In genomic region chr13:95032973-95033372, GRCm38 (mm10) we compare ENCODE assay signal across 15 mouse cellular contexts. TPM values are rescaled to one million over a fixed set of nuclear protein-coding genes. Genes with fewer than 3 reads are reported as not detected.
A peak's percentile ranks its signal among the peaks of the same experiment; 100 is the strongest.
DNase-seq lines count a peak whose midpoint lies in the region; ATAC-seq and TF ChIP-seq lines count a peak whose summit lies in the region.
"Had no signal": no experiment of that assay in that cellular context is flagged by ENCODE, and none has a peak within 500 bp of the region (broad histone marks: within the 10 kb centered on the region; RNA-seq: fewer than 3 reads in every experiment).

No protein-coding gene starts in this region.

- DNase-seq in left cerebral cortex, adult 2 months (ENCODE audit: extremely low spot score in 1 of 2, low spot score in 2 of 2) = no peak
- no peak for DNase-seq in left cerebral cortex, postnatal 36 days (ENCODE audit: low spot score in 2 of 2)
- DNase-seq in urinary bladder, postnatal 4 days (ENCODE audit: low spot score in 2 of 2) = no peak
- no peak for DNase-seq in cerebellum, postnatal 10 days
- DNase-seq: B cell, adult 2 months; cerebellum, adult 9-11 months; kidney, adult 9 months; lung, postnatal 14 days; right cerebral cortex, postnatal 14 days had no signal

- no peaks in the 10 kb centered on the region for H3K9me3 ChIP-seq in heart, embryonic 15.5 days (replicated peaks)
- peaks cover 7% of the 10 kb centered on the region; the same call in 1 of the 2 replicates for H3K9me3 ChIP-seq in heart, embryonic 12.5 days (replicated peaks)
- peaks cover 42% of the 10 kb centered on the region for H3K9me3 ChIP-seq in megakaryocyte, embryonic 14.5 days
- H3K9me3 ChIP-seq: embryonic facial prominence, embryonic 13.5 days; forebrain, embryonic 12.5 days had no signal

- TF ChIP-seq CTCF in left cerebral cortex, adult 2 months (IDR thresholded peaks at IDR 0.05) = no peak
- no peak for TF ChIP-seq CTCF in bone marrow macrophage, adult 2 months (IDR thresholded peaks at IDR 0.05; ENCODE audit: low read depth, low read length)

- no peaks in the 10 kb centered on the region for H3K4me1 ChIP-seq in heart, embryonic 15.5 days (replicated peaks)
- H3K4me1 ChIP-seq in heart, embryonic 12.5 days (replicated peaks) = 0 out of 2 replicates have a peak, but pooled peaks cover 6% of the 10 kb centered on the region
- peaks cover 39% of the 10 kb centered on the region for H3K4me1 ChIP-seq in bone marrow macrophage, adult 2 months (ENCODE audit: control insufficient read depth, insufficient read depth, low read length)
- peaks cover 8% of the 10 kb centered on the region; the same call in 1 of the 2 replicates for H3K4me1 ChIP-seq in megakaryocyte, embryonic 14.5 days
- H3K4me1 ChIP-seq: embryonic facial prominence, embryonic 13.5 days had no signal

- H3K4me2 ChIP-seq in heart, embryonic 15.5 days = 0 out of 2 replicates have a peak overlapping the region, but pooled peaks have one; percentile 10
- H3K4me2 ChIP-seq in heart, embryonic 12.5 days = no peak overlapping the region
- H3K4me2 ChIP-seq: embryonic facial prominence, embryonic 13.5 days; forebrain, embryonic 12.5 days had no signal

- 59% methylated on average over 6 of the region's 6 CpGs for WGBS in heart, embryonic 15.5 days
- WGBS in heart, embryonic 12.5 days = 64% methylated on average over 6 of the region's 6 CpGs

- no peak overlapping the region for H3K27ac ChIP-seq in heart, embryonic 15.5 days
- H3K27ac ChIP-seq in heart, embryonic 12.5 days (ENCODE audit: poor library complexity, severe bottlenecking) = no peak overlapping the region
- peak overlapping the region; percentile 87; the same call in 1 of the 2 replicates for H3K27ac ChIP-seq in left cerebral cortex, adult 2 months
- peak overlapping the region; percentile 76 for H3K27ac ChIP-seq in bone marrow macrophage, adult 2 months (ENCODE audit: insufficient read depth, low read depth, low read length)
- H3K27ac ChIP-seq: embryonic facial prominence, embryonic 13.5 days; forebrain, embryonic 12.5 days had no signal

- no peaks in the 10 kb centered on the region for H3K27me3 ChIP-seq in heart, embryonic 15.5 days
- H3K27me3 ChIP-seq in heart, embryonic 12.5 days (replicated peaks) = no peaks in the 10 kb centered on the region
- H3K27me3 ChIP-seq in megakaryocyte, embryonic 14.5 days (replicated peaks) = peaks cover 30% of the 10 kb centered on the region
- H3K27me3 ChIP-seq: embryonic facial prominence, embryonic 13.5 days; forebrain, embryonic 12.5 days had no signal

- H3K9ac ChIP-seq in heart, embryonic 15.5 days = no peak overlapping the region
- H3K9ac ChIP-seq in heart, embryonic 12.5 days = no peak overlapping the region
- H3K9ac ChIP-seq: embryonic facial prominence, embryonic 13.5 days; forebrain, embryonic 12.5 days had no signal

- no peak for ATAC-seq in heart, embryonic 15.5 days (replicated peaks; ENCODE audit: insufficient number of reproducible peaks, insufficient read depth, low FRiP score, low read depth)
- ATAC-seq in heart, embryonic 12.5 days (ENCODE audit: insufficient number of reproducible peaks, low FRiP score) = no peak

- no peak overlapping the region for H3K4me3 ChIP-seq in heart, embryonic 15.5 days
- H3K4me3 ChIP-seq in heart, embryonic 12.5 days = no peak overlapping the region
- no peak overlapping the region for H3K4me3 ChIP-seq in left cerebral cortex, adult 2 months
- H3K4me3 ChIP-seq in bone marrow macrophage, adult 2 months (ENCODE audit: insufficient read depth, low read length) = no peak overlapping the region
- peak overlapping the region; percentile 24 for H3K4me3 ChIP-seq in megakaryocyte, embryonic 14.5 days (replicated peaks)
- H3K4me3 ChIP-seq: embryonic facial prominence, embryonic 13.5 days; forebrain, embryonic 12.5 days had no signal

- no peaks in the 10 kb centered on the region; the same call in 1 of the 2 replicates for H3K36me3 ChIP-seq in heart, embryonic 15.5 days
- peaks cover 9% of the 10 kb centered on the region; the same call in 1 of the 2 replicates for H3K36me3 ChIP-seq in heart, embryonic 12.5 days
- H3K36me3 ChIP-seq in megakaryocyte, embryonic 14.5 days (replicated peaks; ENCODE audit: low read length) = peaks cover 11% of the 10 kb centered on the region

- no peak for TF ChIP-seq POLR2A in bone marrow macrophage, adult 2 months (IDR thresholded peaks at IDR 0.05; ENCODE audit: borderline replicate concordance, low read depth, low read length)

- intact Hi-C loops in left cerebral cortex, adult 2 months (cut with DNase I) = loop anchor here (5.0 kb wide), 1 partner anchor 189 kb away; no protein-coding TSS in a partner anchor
- intact Hi-C loops in left cerebral cortex, postnatal 36 days (cut with DNase I) = no loop called here

RNA-seq across cellular contexts. Expression of gene Wdr41, which starts 56.8 kb away (rescaled TPM):
- 17.7 and 21.6 TPM in 2 replicates for polyA plus RNA-seq in heart, embryonic 15.5 days (2015; fragmentation: Nextera tagmentation; extraction: Ambion mirVana)
- 21.2 and 23.8 TPM in 2 replicates for polyA plus RNA-seq in heart, embryonic 12.5 days (2016; fragmentation: Nextera tagmentation; extraction: Ambion mirVana)
- 10 to 100 TPM; 20.0 to 20.9 TPM for total RNA-seq in left cerebral cortex, adult 2 months (2021)
- total RNA-seq in left cerebral cortex, postnatal 36 days (2021) = 10 to 100 TPM; 19.7 to 21.7 TPM
- polyA plus RNA-seq in bone marrow macrophage, adult 2 months (2012; ENCODE audit: insufficient read depth, insufficient read length, missing spikeins) = 48.3 and 51.1 TPM in 2 replicates
- polyA plus RNA-seq in megakaryocyte, embryonic 14.5 days (2012; ENCODE audit: insufficient read depth, low replicate concordance) = 2.2 and 3.6 TPM in 2 replicates

Comparison
In these comparisons a context has a peak if more than half of its experiments do, and no peak if none do; other contexts are left out.
1. H3K27ac ChIP-seq: peak in left cerebral cortex, adult 2 months (single experiment) and bone marrow macrophage, adult 2 months (single experiment); none in heart, embryonic 15.5 days (single experiment) and heart, embryonic 12.5 days (single experiment).